ENCODE assay signal across 10 mouse cellular contexts in genomic region chr19:30549854-30550647, GRCm38 (mm10). TPM values are rescaled to one million over a fixed set of nuclear protein-coding genes. Genes with fewer than 3 reads are reported as not detected.
DNase-seq lines count a peak whose midpoint lies in the region; ATAC-seq and TF ChIP-seq lines count a peak whose summit lies in the region.
"Had no signal": no experiment of that assay in that cellular context is flagged by ENCODE, and none has a peak within 500 bp of the region (broad histone marks: within the 10 kb centered on the region; RNA-seq: fewer than 3 reads in every experiment).

No protein-coding gene starts in this region.

- peak; percentile 42; the same call in 1 of the 2 replicates for ATAC-seq in hindbrain, embryonic 11.5 days (ENCODE audit: low FRiP score)
- ATAC-seq in liver, embryonic 16.5 days (ENCODE audit: low read depth) = no peak

- peaks cover 55% of the 10 kb centered on the region for H3K4me1 ChIP-seq in E14TG2a.4 (replicated peaks; ENCODE audit: low read depth, low read length)
- H3K4me1 ChIP-seq in hindbrain, embryonic 11.5 days (replicated peaks; ENCODE audit: control insufficient read depth, insufficient read depth, low read length) = peaks cover 5% of the 10 kb centered on the region
- no peaks in the 10 kb centered on the region for H3K4me1 ChIP-seq in liver, embryonic 16.5 days (ENCODE audit: control insufficient read depth, low read depth, low read length)

- H3K9ac ChIP-seq in hindbrain, embryonic 11.5 days (ENCODE audit: low read depth, low read length) = no peak overlapping the region
- H3K9ac ChIP-seq in liver, embryonic 16.5 days (ENCODE audit: low read depth, low read length) = no peak overlapping the region

- H3K36me3 ChIP-seq in E14TG2a.4 (ENCODE audit: insufficient read depth, low read length) = no peaks in the 10 kb centered on the region
- H3K36me3 ChIP-seq in hindbrain, embryonic 11.5 days (ENCODE audit: control insufficient read depth, insufficient read depth, low read length) = no peaks in the 10 kb centered on the region
- H3K36me3 ChIP-seq in liver, embryonic 16.5 days (ENCODE audit: control insufficient read depth, insufficient read depth) = no peaks in the 10 kb centered on the region

- H3K4me3 ChIP-seq in E14TG2a.4 (replicated peaks; ENCODE audit: low read length) = peak overlapping the region; percentile 76
- peak overlapping the region; percentile 35 for H3K4me3 ChIP-seq in hindbrain, embryonic 11.5 days (ENCODE audit: low read depth, low read length)
- no peak overlapping the region; the same call in 1 of the 2 replicates for H3K4me3 ChIP-seq in liver, embryonic 16.5 days (ENCODE audit: low read depth, low read length)

- peak overlapping the region; percentile 68 for H3K4me2 ChIP-seq in hindbrain, embryonic 11.5 days (replicated peaks; ENCODE audit: low read depth, low read length)
- H3K4me2 ChIP-seq in liver, embryonic 16.5 days (ENCODE audit: low read depth, low read length) = peak overlapping the region; percentile 36

- H3K27me3 ChIP-seq in E14TG2a.4 (ENCODE audit: insufficient read depth, low read length) = peaks cover 55% of the 10 kb centered on the region
- H3K27me3 ChIP-seq in hindbrain, embryonic 11.5 days (ENCODE audit: control insufficient read depth, insufficient read depth, low read length) = peaks cover 37% of the 10 kb centered on the region
- H3K27me3 ChIP-seq in liver, embryonic 16.5 days (ENCODE audit: control insufficient read depth, insufficient read depth, low read depth, low read length) = peaks cover 41% of the 10 kb centered on the region

- peak; percentile 40 for DNase-seq in MN1 (ENCODE audit: low spot score)
- DNase-seq in hindbrain, embryonic 11.5 days (ENCODE audit: low spot score) = peak; percentile 48
- no peak for DNase-seq in adrenal gland, adult 2 months
- no peak for DNase-seq in ovary, postnatal 10 days (ENCODE audit: low spot score)
- DNase-seq in left cerebral cortex, adult 18-20 months (ENCODE audit: low spot score in 2 of 2) = no peak
- no peak for DNase-seq in urinary bladder, postnatal 14 days (ENCODE audit: low spot score)
- DNase-seq: gastrocnemius, adult 2 months; layer of hippocampus, adult 9-11 months had no signal

- H3K27ac ChIP-seq in hindbrain, embryonic 11.5 days (ENCODE audit: low read depth, low read length) = no peak overlapping the region
- no peak overlapping the region for H3K27ac ChIP-seq in liver, embryonic 16.5 days (ENCODE audit: low read length)
- H3K27ac ChIP-seq: gastrocnemius, adult 2 months had no signal

- under 1% methylated on average over 17 of the region's 17 CpGs for WGBS in hindbrain, embryonic 11.5 days
- WGBS in liver, embryonic 16.5 days (ENCODE audit: insufficient replicate concordance) = 5% methylated on average over 17 of the region's 17 CpGs

- no peaks in the 10 kb centered on the region for H3K9me3 ChIP-seq in E14TG2a.4 (ENCODE audit: low read length)
- no peaks in the 10 kb centered on the region for H3K9me3 ChIP-seq in hindbrain, embryonic 11.5 days (ENCODE audit: control insufficient read depth, low read length)
- H3K9me3 ChIP-seq in liver, embryonic 16.5 days (replicated peaks; ENCODE audit: control insufficient read depth, low read length) = no peaks in the 10 kb centered on the region

- no peak for TF ChIP-seq CTCF in E14TG2a.4 (conservative IDR thresholded peaks at IDR 0.05; ENCODE audit: low read length)

RNA-seq across cellular contexts. Expression of gene Dkk1, which starts 0.6 kb away (rescaled TPM):
- polyA plus RNA-seq in hindbrain, embryonic 11.5 days (2014; fragmentation: Nextera tagmentation; extraction: Ambion mirVana) = 3.6 and 3.9 TPM in 2 replicates
- polyA plus RNA-seq in liver, embryonic 16.5 days (2015; fragmentation: Nextera tagmentation; extraction: Ambion mirVana) = 0.18 and 0.21 TPM in 2 replicates
- not detected for total RNA-seq in adrenal gland, adult 2 months (2021)
- 0.16 TPM in 1 of 2 replicates, not detected in the other for polyA plus RNA-seq in adrenal gland, adult 2 months (2012; rRNA removed)
- not detected for total RNA-seq in left cerebral cortex, adult 18-20 months (2021)
- total RNA-seq: gastrocnemius, adult 2 months had no signal

Comparison
In these comparisons a context has a peak if more than half of its experiments do, and no peak if none do; other contexts are left out.
1. DNase-seq: peak in MN1 (single experiment) and hindbrain, embryonic 11.5 days (single experiment); none in adrenal gland, adult 2 months (single experiment), ovary, postnatal 10 days (single experiment), left cerebral cortex, adult 18-20 months (0 of 2) and urinary bladder, postnatal 14 days (single experiment).